Mouse (Mus musculus) cerebellum, adult (tissue): ENCODE results near the gene Gm7298.
"Not testable (repeated sequence)": the region's sequence is repeated elsewhere in the genome, so short reads cannot be mapped to it uniquely, and the experiment has no call there.

ENCODE experiments used
- ATAC-seq: cut with Nextera tagmentation; 2 replicates; pipeline ENCODE4 v1.9.2; 2017; ENCODE audit warnings: mild to moderate bottlenecking, moderate library complexity, mixed read lengths; ENCODE audit not compliant: insufficient number of reproducible peaks, low FRiP score, low TSS enrichment

Gm7298 gene

DNA sequence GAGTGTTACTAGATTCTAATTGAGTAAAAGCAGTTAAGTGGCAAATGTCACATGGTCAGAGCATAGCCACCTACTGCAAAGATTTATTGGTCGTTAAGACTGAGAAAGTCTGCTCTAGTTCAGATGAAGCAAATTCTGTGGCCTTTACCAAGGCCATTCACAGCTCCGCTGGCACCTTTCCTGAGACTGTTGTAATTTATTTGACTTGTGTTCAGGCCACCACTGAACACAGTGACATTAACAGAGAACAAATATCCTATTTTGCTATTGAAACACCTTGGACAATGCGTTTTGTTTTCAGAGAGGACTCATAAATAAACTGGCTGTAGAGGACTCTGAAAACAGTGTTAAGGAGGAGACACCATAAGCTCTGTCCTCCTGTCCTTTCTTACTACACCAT is at the start of gene Gm7298:
Gm7298 (plus strand) TSS at position 301 of the 400 bp plus-strand sequence.
- no peak for ATAC-seq

DNA sequence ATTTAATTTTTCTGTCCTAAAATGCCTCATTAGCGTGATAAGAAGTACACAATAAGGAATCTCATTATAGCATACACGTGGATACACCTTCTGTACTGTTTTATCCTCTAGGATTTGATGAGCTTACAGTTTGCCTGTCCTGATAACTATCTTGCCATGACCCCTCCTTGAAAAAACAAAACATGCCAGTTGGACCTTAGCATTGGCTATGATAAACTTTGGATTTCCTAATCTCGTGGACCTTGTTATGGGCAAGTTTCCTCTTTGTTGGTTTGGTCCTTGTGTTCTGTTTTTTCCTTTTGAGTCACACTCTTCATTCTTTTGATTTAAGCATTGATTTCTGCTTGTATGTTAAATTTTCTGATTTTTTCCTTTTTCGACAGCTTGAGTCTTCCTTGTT is 95.3 kb downstream of the Gm7298 start:
- no peak for ATAC-seq

DNA sequence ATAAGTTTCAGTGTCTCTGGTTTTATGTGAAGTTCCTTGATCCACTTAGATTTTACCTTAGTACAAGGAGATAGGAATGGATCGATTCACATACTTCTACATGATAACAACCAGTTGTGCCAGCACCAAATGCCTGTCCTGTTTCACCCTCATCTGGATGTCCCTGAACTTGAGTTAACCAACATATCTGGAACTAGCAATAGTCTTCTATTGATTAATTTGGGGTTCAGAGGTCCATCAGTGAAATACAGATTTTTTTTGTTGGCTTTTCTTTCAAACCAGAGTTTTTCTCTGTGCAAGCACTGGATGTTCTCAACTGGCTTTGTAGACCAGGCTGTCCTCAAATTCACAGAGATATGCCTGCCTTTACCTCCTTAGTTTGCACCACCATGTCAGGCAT is 103.6 kb downstream of the Gm7298 start:
- ATAC-seq = no peak

DNA sequence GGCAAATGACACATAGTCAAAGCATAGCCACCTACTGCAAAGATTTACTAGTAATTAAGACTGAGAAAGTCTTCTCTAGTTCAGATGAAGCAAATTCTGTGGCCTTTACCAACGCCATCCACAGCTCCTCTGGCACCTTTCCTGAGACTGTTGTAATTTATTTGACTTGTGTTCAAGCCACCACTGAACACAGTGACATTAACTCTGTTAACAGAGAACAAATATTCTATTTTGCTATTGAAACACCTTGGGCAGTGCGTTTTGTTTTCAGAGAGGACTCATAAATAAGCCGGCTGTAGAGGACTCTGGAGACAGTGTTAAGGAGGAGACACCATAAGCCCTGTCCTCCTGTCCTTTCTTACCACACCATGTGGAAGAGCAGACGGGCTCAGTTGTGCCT is 105.5 kb downstream of the Gm7298 start, which contains the start of gene Mug1:
Mug1 (plus strand) TSS at position 271 of the 400 bp plus-strand sequence.
- ATAC-seq = not testable (repeated sequence)
